8 mouse cellular contexts compared by ENCODE assay signal in the genomic region with DNA sequence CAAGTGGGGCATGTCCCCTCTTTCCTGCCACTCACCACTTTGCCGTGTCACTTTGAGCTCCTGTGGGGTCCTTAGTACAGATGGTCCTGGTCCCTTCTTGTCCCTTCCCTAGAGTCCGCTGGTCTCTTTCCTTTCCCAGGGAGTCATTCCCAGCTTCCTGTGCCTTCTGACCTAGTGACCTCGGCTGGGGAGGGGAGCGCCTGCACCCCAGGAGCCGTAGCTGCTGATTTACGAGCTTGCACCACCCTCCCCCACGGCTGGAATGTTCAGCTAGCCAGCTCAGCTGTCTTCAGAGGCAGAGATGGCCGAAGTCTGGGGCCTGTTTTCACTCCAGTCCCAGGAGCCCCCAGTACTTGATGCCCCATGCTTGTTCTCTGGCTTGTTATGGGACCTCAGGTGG. TPM values are rescaled to one million over a fixed set of nuclear protein-coding genes. Genes with fewer than 3 reads are reported as not detected.
A peak's percentile ranks its signal among the peaks of the same experiment; 100 is the strongest.
DNase-seq lines count a peak whose midpoint lies in the region; ATAC-seq and TF ChIP-seq lines count a peak whose summit lies in the region.

No protein-coding gene starts in this region.

- peak overlapping the region; percentile 41 for H3K4me2 ChIP-seq in intestine, embryonic 15.5 days (replicated peaks)
- H3K4me2 ChIP-seq in liver, embryonic 13.5 days = peak overlapping the region; percentile 55

- peak overlapping the region; percentile 25; the same call in 1 of the 2 replicates for H3K9ac ChIP-seq in ES-E14 (ENCODE audit: insufficient read depth, low read depth, low read length, poor library complexity, severe bottlenecking)
- 0 out of 2 replicates have a peak overlapping the region, but pooled peaks have one; percentile 17 for H3K9ac ChIP-seq in intestine, embryonic 15.5 days
- H3K9ac ChIP-seq in liver, embryonic 13.5 days = peak overlapping the region; percentile 53

- peak overlapping the region; percentile 24 to 61; a peak in 2 of 4 replicates for H3K4me3 ChIP-seq in ES-E14 (ENCODE audit: insufficient read depth in 1 of 2, low read depth in 1 of 2, low read length in 2 of 2, poor library complexity in 1 of 2, severe bottlenecking in 1 of 2)
- no peak overlapping the region for H3K4me3 ChIP-seq in intestine, embryonic 15.5 days (replicated peaks)
- 0 out of 2 replicates have a peak overlapping the region, but pooled peaks have one; percentile 28 for H3K4me3 ChIP-seq in liver, embryonic 13.5 days (replicated peaks)

- DNase-seq in ES-E14 (ENCODE audit: low read depth, low spot score) = peak; percentile 44
- peak; percentile 83 for DNase-seq in embryo, embryonic 11 days
- no peak for DNase-seq in liver, embryonic 13.5 days
- DNase-seq in layer of hippocampus, adult 8-10 months (ENCODE audit: low spot score in 2 of 2) = no peak
- DNase-seq in frontal cortex, postnatal 14 days (ENCODE audit: low spot score in 2 of 2) = no peak
- no peak for DNase-seq in thymus, postnatal 25 days
- DNase-seq in T-cell, adult 2 months (ENCODE audit: low spot score) = no peak

- no peaks in the 10 kb centered on the region for H3K9me3 ChIP-seq in ES-E14 (ENCODE audit: control insufficient read depth, insufficient read depth, low read depth, low read length)
- no peaks in the 10 kb centered on the region for H3K9me3 ChIP-seq in intestine, embryonic 15.5 days
- no peaks in the 10 kb centered on the region for H3K9me3 ChIP-seq in liver, embryonic 13.5 days (replicated peaks)

- H3K27me3 ChIP-seq in intestine, embryonic 15.5 days (replicated peaks) = no peaks in the 10 kb centered on the region
- H3K27me3 ChIP-seq in liver, embryonic 13.5 days = no peaks in the 10 kb centered on the region

- ATAC-seq in intestine, embryonic 15.5 days = peak; percentile 35
- ATAC-seq in liver, embryonic 13.5 days (ENCODE audit: low read depth) = peak; percentile 40; the same call in 1 of the 2 replicates

- H3K27ac ChIP-seq in ES-E14 (ENCODE audit: insufficient read depth, low read depth, low read length, poor library complexity, severe bottlenecking) = peak overlapping the region; percentile 97; the same call in 1 of the 2 replicates
- peak overlapping the region; percentile 72 for H3K27ac ChIP-seq in intestine, embryonic 15.5 days
- peak overlapping the region; percentile 80 for H3K27ac ChIP-seq in liver, embryonic 13.5 days

- 9% methylated on average over 8 of the region's 8 CpGs for WGBS in intestine, embryonic 15.5 days
- WGBS in liver, embryonic 13.5 days (ENCODE audit: insufficient replicate concordance) = 48% methylated on average over 8 of the region's 8 CpGs

- H3K4me1 ChIP-seq in ES-E14 (ENCODE audit: control insufficient read depth in 2 of 2, insufficient read depth in 2 of 2, low read length in 2 of 2, poor library complexity in 1 of 2) = peaks cover 20 to 65% of the 10 kb centered on the region in 2 experiments; a peak in 3 of 4 replicates
- H3K4me1 ChIP-seq in intestine, embryonic 15.5 days (replicated peaks) = peaks cover 70% of the 10 kb centered on the region
- H3K4me1 ChIP-seq in liver, embryonic 13.5 days (replicated peaks) = peaks cover 78% of the 10 kb centered on the region

- peaks cover 8% of the 10 kb centered on the region; the same call in 1 of the 2 replicates for H3K36me3 ChIP-seq in ES-E14 (ENCODE audit: control insufficient read depth, insufficient read depth, low read length, poor library complexity, severe bottlenecking)
- no peaks in the 10 kb centered on the region for H3K36me3 ChIP-seq in intestine, embryonic 15.5 days
- H3K36me3 ChIP-seq in liver, embryonic 13.5 days = no peaks in the 10 kb centered on the region; the same call in 1 of the 2 replicates

- in situ Hi-C loops in ES-E14 (cut with MboI; ENCODE audit: low sequenced_read_pairs in 2 of 2, unreplicated experiment in 2 of 2) = no loop called here

TF ChIP-seq in ES-E14, 5 proteins besides CTCF, POLR2A, EP300 and RAD21:
- TF ChIP-seq HCFC1 (IDR thresholded peaks at IDR 0.05; ENCODE audit: borderline replicate concordance, insufficient read depth, low read length) (no peak), MAFK (IDR thresholded peaks at IDR 0.05; ENCODE audit: insufficient read depth, low read depth, low read length) (no peak), CHD2 (IDR thresholded peaks at IDR 0.05; ENCODE audit: low read depth, low read length) (no peak)
TF ChIP-seq in ES-E14: peak in this region for 0.

RNA-seq across cellular contexts. Expression of gene Llgl2, which starts 8.7 kb away (rescaled TPM):
- 96.5 and 145 TPM in 2 replicates for total RNA-seq in ES-E14 (2012; rRNA removed)
- polyA plus RNA-seq in intestine, embryonic 15.5 days (2015; fragmentation: Nextera tagmentation; extraction: Ambion mirVana) = 77.2 and 80.6 TPM in 2 replicates
- polyA plus RNA-seq in liver, embryonic 13.5 days (2015; fragmentation: Nextera tagmentation; extraction: Ambion mirVana) = 9.8 and 10.2 TPM in 2 replicates
- total RNA-seq in layer of hippocampus, adult 8-10 months (2022) = 1 to 10 TPM; 1.6 to 4.2 (median 2.4) TPM

RNA-seq across cellular contexts. Expression of gene Tsen54, which starts 18.0 kb away (rescaled TPM):
- 63.6 and 64.4 TPM in 2 replicates for total RNA-seq in ES-E14 (2012; rRNA removed)
- polyA plus RNA-seq in intestine, embryonic 15.5 days (2015; fragmentation: Nextera tagmentation; extraction: Ambion mirVana) = 31.3 and 34.9 TPM in 2 replicates
- polyA plus RNA-seq in liver, embryonic 13.5 days (2015; fragmentation: Nextera tagmentation; extraction: Ambion mirVana) = 19.3 and 20.1 TPM in 2 replicates
- total RNA-seq in layer of hippocampus, adult 8-10 months (2022) = 10 to 100 TPM; 12.5 to 18.7 (median 16.9) TPM

RNA-seq across cellular contexts. Expression of gene Caskin2, which starts 19.1 kb away (rescaled TPM):
- 9.6 and 10.5 TPM in 2 replicates for total RNA-seq in ES-E14 (2012; rRNA removed)
- 12.0 and 12.1 TPM in 2 replicates for polyA plus RNA-seq in intestine, embryonic 15.5 days (2015; fragmentation: Nextera tagmentation; extraction: Ambion mirVana)
- polyA plus RNA-seq in liver, embryonic 13.5 days (2015; fragmentation: Nextera tagmentation; extraction: Ambion mirVana) = 5.7 and 6.0 TPM in 2 replicates
- 10 to 100 TPM; 17.1 to 21.7 (median 20.0) TPM for total RNA-seq in layer of hippocampus, adult 8-10 months (2022)

RNA-seq across cellular contexts. Expression of gene Myo15b, which starts 25.7 kb away (rescaled TPM):
- total RNA-seq in ES-E14 (2012; rRNA removed) = 4.6 and 7.7 TPM in 2 replicates
- polyA plus RNA-seq in intestine, embryonic 15.5 days (2015; fragmentation: Nextera tagmentation; extraction: Ambion mirVana) = 95.2 and 111 TPM in 2 replicates
- 0.36 and 0.46 TPM in 2 replicates for polyA plus RNA-seq in liver, embryonic 13.5 days (2015; fragmentation: Nextera tagmentation; extraction: Ambion mirVana)
- 1 to 10 TPM in 1 of 4 experiments, under 1 TPM in 3; 0.11 to 1.2 (median 0.56) TPM for total RNA-seq in layer of hippocampus, adult 8-10 months (2022)

Comparison
In these comparisons a context has a peak if more than half of its experiments do, and no peak if none do; other contexts are left out.
1. DNase-seq: peak in ES-E14 (single experiment) and embryo, embryonic 11 days (single experiment); none in liver, embryonic 13.5 days (single experiment), layer of hippocampus, adult 8-10 months (0 of 2), frontal cortex, postnatal 14 days (0 of 2), thymus, postnatal 25 days (single experiment) and T-cell, adult 2 months (single experiment).
2. RNA of gene Llgl2, which starts 8.7 kb away (total RNA-seq): 96.5 to 145 TPM in ES-E14; 1.6 to 4.2 TPM in layer of hippocampus, adult 8-10 months; every median in the first group is over 10 times any median in the second.
3. Peak in every context shown above with its lines, with median percentiles within 50 percentile points of each other: H3K27ac ChIP-seq and H3K9ac ChIP-seq.